Mouse (Mus musculus) brain, embryonic 14.5 days (tissue): ENCODE measurements around the gene Eml1.

Source experiments
- CTCF ChIP-seq: fragments of 200-500 bp; IDR thresholded peaks from 2 replicates; pipeline ENCODE4 v1.5.1; 2012; ENCODE audit warnings: inconsistent platforms, mild to moderate bottlenecking, moderate library complexity, borderline replicate concordance; ENCODE audit not compliant: insufficient read depth, insufficient read length; ENCODE audit errors: extremely low read depth
- POLR2A ChIP-seq: fragments of 200-500 bp; IDR thresholded peaks from 2 replicates; pipeline ENCODE4 v1.6.1; 2012; ENCODE audit warnings: mild to moderate bottlenecking, inconsistent platforms, borderline replicate concordance; ENCODE audit not compliant: poor library complexity, insufficient read depth, insufficient read length, severe bottlenecking; ENCODE audit errors: extremely low read depth

DNA sequence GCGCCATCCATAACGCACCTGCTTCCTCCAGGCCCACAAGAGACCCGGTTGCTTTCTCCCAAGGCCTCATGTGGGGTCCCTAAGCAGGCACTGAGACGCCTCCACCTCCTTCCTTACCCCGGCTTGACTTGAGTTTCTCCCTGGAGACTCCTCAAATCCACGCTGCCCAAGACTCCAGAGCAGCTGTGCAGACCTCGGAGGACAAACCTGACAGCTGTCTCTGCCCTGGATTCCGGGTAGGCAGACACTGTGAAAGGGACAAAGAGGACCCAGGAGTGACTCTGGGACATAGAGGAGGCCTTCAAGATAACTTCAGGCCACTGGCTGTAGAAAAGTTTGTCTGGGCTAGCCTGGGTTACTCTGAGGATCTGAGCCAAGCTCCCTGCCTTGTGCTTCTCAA lies 3.9 kb downstream of the Eml1 start:
- no peak for TF ChIP-seq CTCF
- TF ChIP-seq POLR2A: no peak
